Mouse (Mus musculus) ES-Bruce4 (cell line): ENCODE results near the gene Ccdc107.

Source experiments
- CTCF ChIP-seq: IDR thresholded peaks from one replicate; pipeline ENCODE4 v1.8.1; 2011; ENCODE audit warnings: low read depth, low read length
- EP300 ChIP-seq: IDR thresholded peaks from 2 replicates; pipeline ENCODE4 v1.6.1; 2011; ENCODE audit warnings: low read depth, low read length; ENCODE audit not compliant: insufficient read depth
- POLR2A ChIP-seq: IDR thresholded peaks from one replicate; pipeline ENCODE4 v1.8.1; 2011; ENCODE audit warnings: low read length; ENCODE audit not compliant: insufficient read depth

GRCm38 (mm10) chr4:43512653-43513052 lies 20.0 kb downstream of the Ccdc107 start:
- no peak for TF ChIP-seq CTCF
- TF ChIP-seq POLR2A, result no peak
- TF ChIP-seq EP300, result no peak
